Mouse (Mus musculus) midbrain, embryonic 14.5 days (tissue): Measurements from ENCODE around the gene Ddc. TPM values are rescaled to one million over a fixed set of nuclear protein-coding genes. Genes with fewer than 3 reads are reported as not detected.

Experiments used
- ATAC-seq: fragments of 200-750 bp; cut with Nextera tagmentation; 2 replicates; pipeline ENCODE4 v1.8.0; 2017; ENCODE audit warnings: moderate number of reproducible peaks, moderate library complexity; ENCODE audit not compliant: low FRiP score, low TSS enrichment
- DNase-seq: peaks from one replicate; pipeline ENCODE4 v3.0.0-alpha.2; 2015
- H3K27ac ChIP-seq: fragments of 300-500 bp; sonication (generic); replicated peaks from 2 replicates; pipeline ENCODE4 v1.5.1; 2014; ENCODE audit warnings: mild to moderate bottlenecking, low read depth, low read length, moderate library complexity
- H3K27me3 ChIP-seq: fragments of 300-500 bp; sonication (generic); 2 replicates; pipeline ENCODE4 v1.6.1; 2014; ENCODE audit warnings: low read length, control low read depth, mixed read lengths; ENCODE audit not compliant: control insufficient read depth, insufficient read depth
- H3K36me3 ChIP-seq: fragments of 300-500 bp; sonication (generic); 2 replicates; pipeline ENCODE4 v1.6.1; 2014; ENCODE audit warnings: low read length, control low read depth; ENCODE audit not compliant: control insufficient read depth, insufficient read depth
- H3K4me1 ChIP-seq: fragments of 300-500 bp; sonication (generic); 2 replicates; pipeline ENCODE4 v1.6.1; 2014; ENCODE audit warnings: mild to moderate bottlenecking, antibody characterized with exemption, low read length, control low read depth; ENCODE audit not compliant: control insufficient read depth, insufficient read depth
- H3K4me2 ChIP-seq: fragments of 300-500 bp; sonication (generic); 2 replicates; pipeline ENCODE4 v1.6.1; 2014; ENCODE audit warnings: mild to moderate bottlenecking, low read length, moderate library complexity
- H3K4me3 ChIP-seq: fragments of 300-500 bp; sonication (generic); replicated peaks from 2 replicates; pipeline ENCODE4 v1.5.1; 2014; ENCODE audit warnings: low read depth, low read length
- H3K9ac ChIP-seq: fragments of 300-500 bp; sonication (generic); replicated peaks from 2 replicates; pipeline ENCODE4 v1.6.1; 2014; ENCODE audit warnings: mild to moderate bottlenecking, low read length, moderate library complexity
- H3K9me3 ChIP-seq: fragments of 300-500 bp; sonication (generic); 2 replicates; pipeline ENCODE4 v1.6.1; 2016; ENCODE audit warnings: low read length, control low read depth, mixed read lengths; ENCODE audit not compliant: control insufficient read depth
- WGBS: fragments of 180-500 bp; shearing (Covaris S2); extraction: QIAGEN DNeasy Blood & Tissue Kit; methylation state at CpG from one replicate; pipeline ENCODE4 v1.1.7; 2014; 5-methylcytosine and 5-hydroxymethylcytosine counted together
- polyA plus RNA-seq: library from polyadenylated mRNA; unstranded; fragments of >200 nt; fragmentation: Nextera tagmentation; extraction: Ambion mirVana; gene quantifications from 2 replicates; pipeline ENCODE4 v1.2.1, GENCODE M21; 2014

The Ddc gene
- polyA plus RNA-seq, 1 experiment from 2014 or later, result 25.3 TPM

DNA sequence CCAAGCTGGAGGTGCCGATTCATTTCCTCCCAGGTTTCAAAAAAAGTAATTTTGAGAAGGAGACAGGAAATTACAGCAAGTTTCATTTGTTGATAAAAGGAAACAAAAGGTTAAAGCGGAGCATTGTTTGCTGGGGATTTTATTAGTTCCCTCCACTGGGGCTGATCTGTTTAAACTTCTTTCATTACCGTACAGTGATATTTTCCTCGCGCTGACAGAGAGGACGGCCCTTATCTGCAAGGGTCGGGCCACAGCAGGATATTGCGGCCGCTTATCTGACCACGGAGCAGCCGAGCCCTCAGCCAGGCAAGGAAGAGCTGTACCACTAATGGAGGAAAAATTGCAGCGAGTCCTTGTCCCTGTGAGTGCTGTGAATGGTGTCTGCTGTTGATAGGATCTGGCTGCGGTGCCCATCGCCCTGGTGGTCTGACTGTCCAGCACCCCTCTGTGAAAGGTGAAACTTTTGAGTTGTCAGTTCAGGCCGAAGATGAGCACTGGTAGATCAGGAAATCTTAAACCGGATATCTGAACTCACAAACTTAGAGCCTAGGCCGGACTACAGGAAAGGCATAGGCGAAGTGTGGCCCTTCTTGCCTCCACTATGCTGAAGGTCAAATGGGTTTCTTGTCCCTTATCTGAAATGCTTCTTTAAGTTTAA is 61.1 kb downstream of the Ddc start:
- no peak overlapping the region for H3K27ac ChIP-seq
- H3K9me3 ChIP-seq, result no peaks in the 10 kb centered on the region
- H3K4me3 ChIP-seq, result no peak overlapping the region
- DNase-seq, result peak; percentile 25
- 0 out of 2 replicates have a peak, but pooled peaks cover 7% of the 10 kb centered on the region for H3K4me1 ChIP-seq
- WGBS, result 58% methylated on average over 18 of the region's 18 CpGs
- H3K36me3 ChIP-seq, result no peaks in the 10 kb centered on the region
- no peak overlapping the region for H3K9ac ChIP-seq
- ATAC-seq, result no peak
- H3K4me2 ChIP-seq, result 0 out of 2 replicates have a peak overlapping the region, but pooled peaks have one; percentile 13
- H3K27me3 ChIP-seq, result no peaks in the 10 kb centered on the region

DNA sequence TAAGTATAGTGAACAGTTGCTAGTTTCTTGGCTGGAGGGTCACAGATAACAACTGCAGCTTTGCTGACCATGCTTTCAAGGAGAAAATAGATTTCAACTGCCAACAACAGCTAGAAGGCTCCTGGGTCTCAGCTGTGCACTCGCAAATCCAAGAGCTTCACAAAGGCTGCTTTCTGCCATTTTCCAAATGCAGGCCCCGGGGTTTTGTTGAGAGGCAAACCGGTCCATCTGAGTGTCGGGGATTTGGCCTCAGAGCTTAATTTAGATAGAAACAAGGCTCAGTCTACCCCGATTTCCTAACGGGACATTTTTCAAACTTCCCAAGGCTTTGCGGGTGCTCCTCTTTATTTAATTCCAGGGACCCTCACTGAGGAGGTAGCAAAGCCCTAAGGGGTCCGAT is 61.7 kb downstream of the Ddc start:
- Histone ChIP-seq H3K9ac (no peak overlapping the region), H3K27ac (no peak overlapping the region), H3K4me3 (no peak overlapping the region), H3K9me3 (no peaks in the 10 kb centered on the region), H3K4me2 (no peak overlapping the region), H3K4me1 (0 out of 2 replicates have a peak, but pooled peaks cover 7% of the 10 kb centered on the region), H3K36me3 (no peaks in the 10 kb centered on the region), H3K27me3 (no peaks in the 10 kb centered on the region)
- WGBS, result 53% methylated on average over 8 of the region's 8 CpGs
- ATAC-seq (no peak), DNase-seq (peak; percentile 27)

GRCm38 (mm10) chr11:11835791-11836190 is 62.2 kb downstream of the Ddc start:
- Histone ChIP-seq H3K4me3 (no peak overlapping the region), H3K36me3 (no peaks in the 10 kb centered on the region), H3K9me3 (no peaks in the 10 kb centered on the region), H3K27ac (no peak overlapping the region), H3K27me3 (no peaks in the 10 kb centered on the region), H3K9ac (no peak overlapping the region), H3K4me2 (no peak overlapping the region), H3K4me1 (0 out of 2 replicates have a peak, but pooled peaks cover 7% of the 10 kb centered on the region)
- WGBS, result 83% methylated on average over 4 of the region's 4 CpGs
- ATAC-seq (no peak), DNase-seq (no peak)

GRCm38 (mm10) chr11:11835361-11835760 is 62.6 kb downstream of the Ddc start:
- no peak overlapping the region for H3K27ac ChIP-seq
- ATAC-seq, result no peak
- H3K9me3 ChIP-seq, result no peaks in the 10 kb centered on the region
- H3K4me2 ChIP-seq, result no peak overlapping the region
- no peak for DNase-seq
- H3K9ac ChIP-seq, result no peak overlapping the region
- H3K4me3 ChIP-seq, result no peak overlapping the region
- H3K36me3 ChIP-seq, result no peaks in the 10 kb centered on the region
- H3K27me3 ChIP-seq, result no peaks in the 10 kb centered on the region
- H3K4me1 ChIP-seq, result 0 out of 2 replicates have a peak, but pooled peaks cover 7% of the 10 kb centered on the region
- 35% methylated on average over 6 of the region's 6 CpGs for WGBS

- no peak for ATAC-seq
- WGBS, result 59% methylated on average over 8 of the region's 8 CpGs
Observed at GRCm38 (mm10) chr11:11833100-11833499, 64.8 kb downstream of the Ddc start.

DNA sequence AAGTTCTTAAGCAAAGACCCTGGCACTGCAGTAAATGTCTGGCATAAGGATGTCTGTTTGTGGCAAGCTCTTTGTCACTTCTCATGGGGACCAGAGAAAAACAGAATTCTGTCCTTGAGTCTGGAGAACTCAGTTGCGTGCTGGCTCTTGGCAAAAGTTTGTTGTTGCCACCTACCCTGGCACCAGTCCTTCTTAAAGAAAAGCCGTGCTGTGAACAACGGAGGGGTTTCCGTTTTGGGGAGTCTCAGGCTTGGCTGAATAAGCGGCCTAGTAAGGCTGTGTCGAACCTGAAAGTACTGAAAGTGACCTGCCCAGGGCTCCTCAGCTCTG is 65.2 kb downstream of the Ddc start:
- no peak overlapping the region for H3K27ac ChIP-seq

More at GRCm38 (mm10) chr11:11833100-11833499, 64.8 kb downstream of the Ddc start:
- Histone ChIP-seq H3K27ac (no peak overlapping the region), H3K9ac (no peak overlapping the region), H3K36me3 (no peaks in the 10 kb centered on the region), H3K4me3 (no peak overlapping the region), H3K27me3 (no peaks in the 10 kb centered on the region), H3K4me2 (no peak overlapping the region), H3K4me1 (peaks cover 19% of the 10 kb centered on the region), H3K9me3 (no peaks in the 10 kb centered on the region)
- no peak for DNase-seq

DNA sequence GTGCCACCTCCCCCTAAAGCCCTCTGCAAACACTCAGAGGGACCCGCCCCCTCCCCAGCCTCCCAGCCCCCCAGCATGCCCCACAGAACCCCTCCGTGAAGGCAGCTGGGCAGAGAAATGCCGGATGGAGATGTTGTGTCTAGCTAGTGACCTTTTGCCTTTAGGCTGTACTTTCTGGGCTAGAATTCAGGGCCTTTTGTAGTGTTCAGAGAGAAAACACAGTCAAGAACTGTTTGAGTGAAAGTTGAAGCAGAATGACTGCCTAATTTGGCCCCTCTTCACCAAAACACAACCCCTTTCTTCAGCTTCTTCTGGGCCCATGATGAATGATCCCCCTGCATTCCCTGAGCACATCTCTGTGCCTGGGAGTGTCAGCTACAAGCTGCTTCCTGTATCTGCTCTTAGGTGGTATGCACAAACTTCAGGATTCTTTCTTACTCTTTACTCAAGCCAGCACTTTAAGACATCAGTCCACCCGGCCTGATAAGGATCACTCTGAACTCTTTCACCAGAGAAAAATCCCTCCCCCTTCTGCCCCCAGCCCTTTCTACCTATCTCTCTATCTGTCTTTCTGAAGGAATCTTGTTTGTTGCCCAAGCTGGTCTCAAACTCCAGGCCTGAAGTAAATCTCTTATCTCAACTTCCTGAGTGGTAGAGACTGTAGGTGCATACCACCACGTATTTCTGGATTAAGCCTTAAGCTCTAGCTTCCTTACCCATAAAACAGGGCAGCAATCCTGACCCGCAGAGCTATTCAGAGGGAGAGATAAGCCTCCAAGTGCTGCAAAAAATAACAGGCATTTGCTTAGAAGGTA is 65.8 kb downstream of the Ddc start:
- DNase-seq, result no peak

More for the DNA sequence above, 65.2 kb downstream of the Ddc start:
- peaks cover 19% of the 10 kb centered on the region for H3K4me1 ChIP-seq
- H3K9ac ChIP-seq, result no peak overlapping the region
- H3K36me3 ChIP-seq, result no peaks in the 10 kb centered on the region
- H3K4me2 ChIP-seq, result no peak overlapping the region
- WGBS, result 49% methylated on average over 6 of the region's 6 CpGs
- H3K27me3 ChIP-seq, result no peaks in the 10 kb centered on the region
- H3K4me3 ChIP-seq, result no peak overlapping the region
- ATAC-seq (no peak), DNase-seq (no peak)
- no peaks in the 10 kb centered on the region for H3K9me3 ChIP-seq

GRCm38 (mm10) chr11:11831526-11831925 is 66.4 kb downstream of the Ddc start:
- 25% methylated on average over 6 of the region's 6 CpGs for WGBS
- DNase-seq (no peak), ATAC-seq (no peak)
- Histone ChIP-seq H3K4me2 (no peak overlapping the region), H3K36me3 (no peaks in the 10 kb centered on the region), H3K9ac (no peak overlapping the region), H3K4me3 (no peak overlapping the region), H3K27me3 (no peaks in the 10 kb centered on the region), H3K27ac (no peak overlapping the region), H3K4me1 (peaks cover 16% of the 10 kb centered on the region), H3K9me3 (no peaks in the 10 kb centered on the region)

More for the DNA sequence above, 65.8 kb downstream of the Ddc start:
- Histone ChIP-seq H3K4me1 (peaks cover 19% of the 10 kb centered on the region), H3K27me3 (no peaks in the 10 kb centered on the region), H3K9me3 (no peaks in the 10 kb centered on the region), H3K4me3 (no peak overlapping the region), H3K36me3 (no peaks in the 10 kb centered on the region), H3K9ac (no peak overlapping the region), H3K4me2 (no peak overlapping the region), H3K27ac (no peak overlapping the region)
- 14% methylated on average over 6 of the region's 6 CpGs for WGBS
- no peak for ATAC-seq
